Mouse (Mus musculus) liver, adult 2 months (tissue): ENCODE measurements around the gene Tk1. TPM values are rescaled to one million over a fixed set of nuclear protein-coding genes. Genes with fewer than 3 reads are reported as not detected.

Source experiments
- DNase-seq: peaks from one replicate; pipeline ENCODE4 v3.0.0-alpha.2; 2011; ENCODE audit warnings: low read depth, low spot score; ENCODE audit errors: extremely low read depth
- H3K27ac ChIP-seq: fragments of 200-500 bp; replicated peaks from 2 replicates; pipeline ENCODE4 v1.5.1; 2012; ENCODE audit warnings: low read depth, mild to moderate bottlenecking, control low read depth, inconsistent platforms, low read length; ENCODE audit not compliant: insufficient read depth
- H3K27me3 ChIP-seq: fragments of 200-500 bp; 2 replicates; pipeline ENCODE4 v1.6.1; 2012; ENCODE audit warnings: mild to moderate bottlenecking, moderate library complexity, low read length, inconsistent platforms; ENCODE audit not compliant: control insufficient read depth, insufficient read depth
- H3K36me3 ChIP-seq: fragments of 200-500 bp; 2 replicates; pipeline ENCODE4 v1.6.1; 2012; ENCODE audit warnings: low read length, inconsistent platforms; ENCODE audit not compliant: control insufficient read depth, insufficient read depth
- H3K4me1 ChIP-seq: fragments of 200-500 bp; 2 replicates; pipeline ENCODE4 v1.6.1; 2011; ENCODE audit warnings: low read length; ENCODE audit not compliant: control insufficient read depth, insufficient read depth
- H3K4me3 ChIP-seq: fragments of 200-500 bp; 2 replicates; pipeline ENCODE4 v1.5.1; 2011; ENCODE audit warnings: low read depth, mild to moderate bottlenecking, control low read depth, low read length, moderate library complexity; ENCODE audit not compliant: insufficient read depth
- H3K79me2 ChIP-seq: fragments of 200-500 bp; 2 replicates; pipeline ENCODE4 v1.6.1; 2012; ENCODE audit warnings: inconsistent platforms, mild to moderate bottlenecking, low read length, moderate library complexity; ENCODE audit not compliant: control insufficient read depth, insufficient read depth
- H3K9ac ChIP-seq: fragments of 200-500 bp; 2 replicates; pipeline ENCODE4 v1.6.1; 2012; ENCODE audit warnings: low read depth, mild to moderate bottlenecking, control low read depth, inconsistent platforms, low read length
- CTCF ChIP-seq: fragments of 200-500 bp; IDR thresholded peaks from 2 replicates; pipeline ENCODE4 v1.5.1; 2011; ENCODE audit warnings: low read depth, low read length, control low read depth
- POLR2A ChIP-seq: fragments of 200-500 bp; IDR thresholded peaks from 2 replicates; pipeline ENCODE4 v1.6.1; 2011; ENCODE audit warnings: low read length, control low read depth; ENCODE audit not compliant: insufficient read depth; ENCODE audit errors: extremely low read depth
- WGBS: fragments of 180-500 bp; shearing (Covaris S2); methylation state at CpG from one replicate; pipeline ENCODE4 v1.1.7; 2018; 5-methylcytosine and 5-hydroxymethylcytosine counted together
- polyA plus RNA-seq: library from polyadenylated mRNA; depleted of rRNA; stranded (reverse); fragments of >200 nt; gene quantifications from 2 replicates; pipeline ENCODE4 v1.2.3, GENCODE M21; 2012; rRNA removed
- total RNA-seq: library from RNA; depleted of rRNA; stranded (reverse); fragments of >200 nt; gene quantifications from 2 replicates; pipeline ENCODE4 v1.2.3, GENCODE M21; 2014; rRNA removed

Tk1 gene
- total RNA-seq: 56.9 and 65.1 TPM in 2 replicates
- polyA plus RNA-seq: 45.6 and 69.7 TPM in 2 replicates

DNA sequence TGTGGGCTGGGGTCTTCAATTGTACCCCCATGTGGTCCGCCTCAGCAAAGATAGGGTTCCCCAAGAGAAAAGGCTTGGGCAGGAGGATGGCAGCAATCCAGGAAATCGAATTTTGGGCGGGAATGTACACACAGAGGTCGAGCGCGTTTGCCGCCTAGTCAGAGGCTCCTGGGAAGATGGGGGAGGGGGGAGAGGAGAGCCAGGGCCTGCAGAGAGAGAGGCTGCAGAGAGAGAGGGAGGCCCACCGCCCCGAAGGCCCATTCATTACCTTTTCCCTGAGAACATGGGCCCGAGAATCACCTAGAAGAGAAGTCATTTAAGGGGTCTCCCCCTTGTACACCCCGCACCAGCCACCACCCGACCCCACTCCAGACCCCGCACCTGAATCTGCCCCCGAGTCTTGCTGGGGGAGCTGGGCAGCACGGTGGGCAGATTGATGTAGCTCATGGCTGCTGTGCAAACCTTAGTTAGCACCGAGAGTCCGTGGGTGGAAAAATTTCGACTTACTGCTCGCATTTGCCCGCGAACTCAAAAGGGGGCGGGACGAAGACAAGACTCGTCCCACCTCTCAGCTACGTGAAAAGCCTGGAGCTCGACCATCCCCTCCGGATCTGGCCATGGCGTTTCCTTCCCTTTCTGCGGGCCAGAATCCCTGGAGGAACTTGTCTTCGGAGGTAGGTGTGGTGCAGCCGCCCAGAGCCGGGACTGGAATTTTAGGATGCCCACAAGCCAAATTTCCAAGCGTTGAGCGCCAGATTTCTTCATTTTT lies at the start of gene Tk1, which contains the start of gene Afmid:
Gene Tk1 (minus strand): TSS at position 760 of the 769 bp plus-strand sequence.
Gene Afmid (plus strand): TSS at position 592 of the 769 bp plus-strand sequence.
- Histone ChIP-seq H3K79me2 (no peaks in the 10 kb centered on the region), H3K9ac (peak within 1 kb of the TSS; percentile 83), H3K27ac (peak within 1 kb of the TSS; percentile 97), H3K4me1 (peaks cover 42% of the 10 kb centered on the region), H3K27me3 (no peaks in the 10 kb centered on the region), H3K4me3 (peak within 1 kb of the TSS; percentile 78), H3K36me3 (no peaks in the 10 kb centered on the region)
- TF ChIP-seq POLR2A: peak; percentile 85
- no peak for TF ChIP-seq CTCF
- DNase-seq: peak; percentile 81
- WGBS: 1% methylated on average over 34 of the region's 34 CpGs

DNA sequence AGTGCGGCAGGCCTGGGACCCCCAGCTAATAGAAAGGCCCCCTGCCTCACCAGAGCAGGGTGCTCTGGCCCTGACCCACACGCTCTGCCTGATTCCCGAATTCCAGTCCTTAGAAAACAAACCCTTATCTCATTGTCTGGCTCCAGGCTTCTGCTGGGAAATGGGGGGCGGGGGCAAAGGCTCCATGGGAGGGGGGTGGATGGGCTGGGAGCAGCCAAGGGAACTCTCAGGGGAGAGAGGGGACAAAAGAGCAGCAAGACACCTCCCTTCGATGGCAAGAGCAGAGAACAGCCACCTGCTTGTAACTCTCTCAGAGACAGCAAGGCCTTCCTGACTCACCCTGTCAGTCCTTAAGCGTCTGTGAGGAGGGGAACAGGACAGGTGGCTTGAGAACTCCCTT lies 49.8 kb upstream of the Tk1 start:
- Histone ChIP-seq H3K4me3 (no peak overlapping the region), H3K9ac (no peak overlapping the region), H3K36me3 (no peaks in the 10 kb centered on the region), H3K79me2 (no peaks in the 10 kb centered on the region), H3K27ac (peak overlapping the region; percentile 11; the same call in 1 of the 2 replicates), H3K27me3 (no peaks in the 10 kb centered on the region), H3K4me1 (peaks cover 28% of the 10 kb centered on the region)
- 71% methylated on average over 6 of the region's 6 CpGs for WGBS
- DNase-seq: no peak
- TF ChIP-seq CTCF (no peak), POLR2A (no peak)

DNA sequence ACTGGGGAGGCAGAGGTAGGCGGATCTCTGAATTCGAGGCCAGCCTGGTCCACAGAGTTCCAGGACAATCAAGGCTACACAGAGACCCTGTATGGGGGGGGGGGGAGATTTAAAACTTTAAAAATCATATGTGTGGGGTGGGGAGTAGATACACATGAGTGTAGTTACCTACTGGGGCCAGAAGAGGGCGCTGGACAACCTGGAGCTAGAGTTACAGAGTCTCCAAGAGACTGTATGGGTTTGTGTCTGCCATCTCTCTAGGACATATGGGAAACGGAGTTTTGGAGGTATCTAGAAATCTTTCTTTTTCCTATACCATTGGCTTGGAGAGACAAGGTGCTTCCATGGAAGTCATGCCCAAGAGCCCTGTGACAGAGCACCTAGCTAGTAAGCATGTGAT lies 48.5 kb upstream of the Tk1 start:
- 60% methylated on average over 4 of the region's 4 CpGs for WGBS
- DNase-seq: no peak
- no peaks in the 10 kb centered on the region for H3K27me3 ChIP-seq
- no peak overlapping the region for H3K27ac ChIP-seq
- H3K9ac ChIP-seq: no peak overlapping the region
- H3K36me3 ChIP-seq: no peaks in the 10 kb centered on the region
- TF ChIP-seq POLR2A (no peak), CTCF (peak; percentile 37; the same call in 1 of the 2 replicates)
- peaks cover 29% of the 10 kb centered on the region for H3K4me1 ChIP-seq
- H3K4me3 ChIP-seq: no peak overlapping the region
- no peaks in the 10 kb centered on the region for H3K79me2 ChIP-seq

DNA sequence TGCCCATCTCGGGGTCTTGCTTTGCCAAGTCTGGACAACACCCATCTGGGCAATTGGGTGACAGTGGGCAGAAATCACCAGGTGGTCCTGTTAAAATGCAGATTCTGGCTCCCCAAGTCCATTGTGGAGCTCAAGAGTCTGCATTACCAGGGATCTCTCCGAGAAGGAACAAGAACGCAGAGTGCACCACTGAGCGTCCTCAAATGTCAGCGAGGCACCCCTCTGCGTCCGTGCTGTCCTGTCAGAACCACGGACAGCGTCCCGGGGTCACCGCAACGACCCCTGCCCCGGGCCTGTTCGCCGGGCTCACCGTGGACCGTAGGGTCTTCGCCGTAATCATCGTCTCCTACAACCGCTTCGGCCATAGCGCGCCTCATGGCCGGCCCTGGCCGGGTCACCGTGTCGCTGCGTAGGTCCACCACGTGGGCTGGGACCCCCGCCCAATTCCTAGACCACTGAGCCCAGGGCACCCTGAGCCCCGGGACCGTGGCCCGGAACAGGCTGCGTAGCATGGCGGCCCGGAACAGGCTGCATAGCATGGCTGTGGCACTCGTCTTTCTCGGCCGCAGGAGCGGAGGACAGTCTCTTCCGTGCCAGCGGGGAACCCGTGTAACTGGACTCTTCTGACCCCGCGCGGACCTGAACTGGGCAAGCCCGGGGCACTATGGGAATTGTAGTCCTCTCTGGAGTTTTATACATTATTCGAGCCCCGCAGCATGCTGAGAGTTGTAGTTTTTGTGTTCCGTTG lies 47.1 kb upstream of the Tk1 start, which contains the start of gene Tha1:
Gene Tha1 (minus strand): TSS at position 621 of the 748 bp plus-strand sequence.
- Histone ChIP-seq H3K4me3 (peak within 1 kb of the TSS; percentile 88), H3K27ac (peak within 1 kb of the TSS; percentile 75), H3K4me1 (peaks cover 19% of the 10 kb centered on the region), H3K9ac (peak within 1 kb of the TSS; percentile 95), H3K36me3 (no peaks in the 10 kb centered on the region), H3K27me3 (no peaks in the 10 kb centered on the region), H3K79me2 (no peaks in the 10 kb centered on the region)
- 2% methylated on average over 51 of the region's 51 CpGs for WGBS
- TF ChIP-seq POLR2A (peak; percentile 70), CTCF (no peak)
- peak; percentile 76 for DNase-seq

DNA sequence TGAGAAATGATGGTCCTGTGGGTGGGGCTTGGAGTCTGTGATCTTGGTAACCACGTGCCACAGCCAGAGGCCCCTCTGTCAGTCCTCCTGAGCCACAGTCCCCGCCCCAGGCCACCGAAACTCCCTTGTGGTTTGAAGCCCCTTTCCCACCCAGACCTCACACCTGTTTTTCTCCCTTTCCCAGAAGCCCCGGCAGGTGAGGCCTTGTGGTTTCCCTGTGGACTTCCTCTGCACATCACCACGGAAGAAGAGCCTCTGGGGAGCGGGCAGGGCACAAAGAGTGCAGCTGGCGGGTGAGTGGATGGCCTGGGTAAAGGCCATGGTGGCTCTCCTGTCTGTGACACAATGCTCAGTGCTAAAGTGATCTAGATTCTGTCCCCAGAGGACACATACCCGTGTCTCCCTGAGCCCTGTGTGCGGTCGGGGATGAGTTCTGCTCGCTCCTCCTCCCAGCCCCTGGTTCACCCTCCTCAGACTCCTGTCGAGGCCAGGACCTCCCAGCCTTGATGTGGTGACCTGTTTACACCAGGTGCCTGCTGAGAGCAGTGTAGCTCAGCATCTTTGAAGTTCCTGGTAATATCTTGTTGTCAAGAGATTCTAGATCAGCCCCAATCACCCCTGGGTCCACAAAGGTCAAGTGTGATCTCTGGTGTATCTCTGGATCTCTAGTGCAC lies 46.2 kb upstream of the Tk1 start:
- Histone ChIP-seq H3K36me3 (no peaks in the 10 kb centered on the region), H3K79me2 (no peaks in the 10 kb centered on the region), H3K27ac (no peak overlapping the region), H3K27me3 (no peaks in the 10 kb centered on the region), H3K9ac (no peak overlapping the region), H3K4me1 (peaks cover 12% of the 10 kb centered on the region; the same call in 1 of the 2 replicates), H3K4me3 (no peak overlapping the region)
- TF ChIP-seq CTCF (no peak), POLR2A (no peak)
- WGBS: 71% methylated on average over 12 of the region's 12 CpGs
- DNase-seq: no peak
